Mouse (Mus musculus) lung, embryonic 15.5 days (tissue): ENCODE measurements around the gene Dlgap3. TPM values are rescaled to one million over a fixed set of nuclear protein-coding genes. Genes with fewer than 3 reads are reported as not detected.

Source experiments
- ATAC-seq: fragments of 200-750 bp; cut with Nextera tagmentation; 2 replicates; pipeline ENCODE4 v1.8.0; 2017; ENCODE audit warnings: moderate number of reproducible peaks, borderline replicate concordance; ENCODE audit not compliant: low FRiP score, low TSS enrichment; ENCODE audit errors: extremely low read depth
- H3K27ac ChIP-seq: fragments of 300-500 bp; sonication (generic); 2 replicates; pipeline ENCODE4 v1.5.1; 2015; ENCODE audit warnings: moderate library complexity, mild to moderate bottlenecking, inconsistent platforms
- H3K27me3 ChIP-seq: fragments of 300-500 bp; sonication (generic); 2 replicates; pipeline ENCODE4 v1.6.1; 2015; ENCODE audit warnings: inconsistent platforms
- H3K36me3 ChIP-seq: fragments of 300-500 bp; sonication (generic); 2 replicates; pipeline ENCODE4 v1.6.1; 2015; ENCODE audit warnings: inconsistent platforms
- H3K4me1 ChIP-seq: fragments of 300-500 bp; sonication (generic); 2 replicates; pipeline ENCODE4 v1.6.1; 2015; ENCODE audit warnings: inconsistent platforms
- H3K4me2 ChIP-seq: fragments of 300-500 bp; sonication (generic); 2 replicates; pipeline ENCODE4 v1.6.1; 2015; ENCODE audit warnings: inconsistent platforms, mild to moderate bottlenecking, moderate library complexity
- H3K4me3 ChIP-seq: fragments of 300-500 bp; sonication (generic); 2 replicates; pipeline ENCODE4 v1.5.1; 2015; ENCODE audit warnings: mild to moderate bottlenecking, inconsistent platforms
- H3K9ac ChIP-seq: fragments of 300-500 bp; sonication (generic); 2 replicates; pipeline ENCODE4 v1.6.1; 2015; ENCODE audit warnings: inconsistent platforms
- H3K9me3 ChIP-seq: fragments of 300-500 bp; sonication (generic); 2 replicates; pipeline ENCODE4 v1.6.1; 2016; ENCODE audit warnings: inconsistent platforms
- WGBS: fragments of 180-500 bp; shearing (Covaris S2); methylation state at CpG from one replicate; pipeline ENCODE4 v1.1.7; 2015; 5-methylcytosine and 5-hydroxymethylcytosine counted together
- polyA plus RNA-seq: library from polyadenylated mRNA; unstranded; fragments of >200 nt; fragmentation: Nextera tagmentation; extraction: Ambion mirVana; gene quantifications from 2 replicates; pipeline ENCODE4 v1.2.1, GENCODE M21; 2015

Dlgap3 gene
- polyA plus RNA-seq, 1 experiment from 2014 or later: 0.75 TPM

GRCm38 (mm10) chr4:127167096-127167495 is 1.9 kb upstream of the Dlgap3 start:
- Histone ChIP-seq H3K27me3 (peaks cover 56% of the 10 kb centered on the region), H3K27ac (no peak overlapping the region), H3K9me3 (no peaks in the 10 kb centered on the region), H3K4me2 (no peak overlapping the region), H3K9ac (no peak overlapping the region), H3K4me1 (peaks cover 17% of the 10 kb centered on the region; the same call in 1 of the 2 replicates), H3K36me3 (no peaks in the 10 kb centered on the region), H3K4me3 (no peak overlapping the region)
- ATAC-seq: no peak
- 66% methylated on average over 5 of the region's 5 CpGs for WGBS

GRCm38 (mm10) chr4:127167731-127168130 is 1.3 kb upstream of the Dlgap3 start:
- H3K4me3 ChIP-seq: peak overlapping the region; percentile 70
- no peak for ATAC-seq
- H3K27me3 ChIP-seq: peaks cover 62% of the 10 kb centered on the region
- no peak overlapping the region for H3K9ac ChIP-seq
- no peak overlapping the region for H3K27ac ChIP-seq
- no peaks in the 10 kb centered on the region for H3K9me3 ChIP-seq
- 20% methylated on average over 8 of the region's 8 CpGs for WGBS
- no peaks in the 10 kb centered on the region for H3K36me3 ChIP-seq
- peaks cover 17% of the 10 kb centered on the region; the same call in 1 of the 2 replicates for H3K4me1 ChIP-seq
- peak overlapping the region; percentile 100 for H3K4me2 ChIP-seq

GRCm38 (mm10) chr4:127168211-127168913 is 642 bp upstream of the Dlgap3 start:
- no peaks in the 10 kb centered on the region for H3K9me3 ChIP-seq
- H3K27ac ChIP-seq: no peak overlapping the region
- peak; percentile 62 for ATAC-seq
- under 1% methylated on average over 39 of the region's 39 CpGs for WGBS
- H3K4me2 ChIP-seq: peak overlapping the region; percentile 100
- peak overlapping the region; percentile 70 for H3K4me3 ChIP-seq
- no peaks in the 10 kb centered on the region for H3K36me3 ChIP-seq
- H3K4me1 ChIP-seq: peaks cover 17% of the 10 kb centered on the region; the same call in 1 of the 2 replicates
- peak overlapping the region; percentile 40 for H3K9ac ChIP-seq
- H3K27me3 ChIP-seq: peaks cover 64% of the 10 kb centered on the region

GRCm38 (mm10) chr4:127169346-127170221 is 580 bp downstream of the Dlgap3 start:
- H3K4me3 ChIP-seq: peak overlapping the region; percentile 70
- H3K4me1 ChIP-seq: peaks cover 17% of the 10 kb centered on the region; the same call in 1 of the 2 replicates
- H3K4me2 ChIP-seq: peak overlapping the region; percentile 100
- ATAC-seq: peak; percentile 43
- peak overlapping the region; percentile 40 for H3K9ac ChIP-seq
- H3K27ac ChIP-seq: no peak overlapping the region
- no peaks in the 10 kb centered on the region for H3K36me3 ChIP-seq
- H3K27me3 ChIP-seq: peaks cover 64% of the 10 kb centered on the region
- no peaks in the 10 kb centered on the region for H3K9me3 ChIP-seq
- WGBS: 4% methylated on average over 51 of the region's 51 CpGs

GRCm38 (mm10) chr4:127170866-127171265 is 1.9 kb downstream of the Dlgap3 start:
- Histone ChIP-seq H3K4me3 (no peak overlapping the region), H3K36me3 (no peaks in the 10 kb centered on the region), H3K27ac (no peak overlapping the region), H3K4me1 (peaks cover 17% of the 10 kb centered on the region; the same call in 1 of the 2 replicates), H3K27me3 (peaks cover 64% of the 10 kb centered on the region), H3K9ac (no peak overlapping the region), H3K9me3 (no peaks in the 10 kb centered on the region), H3K4me2 (no peak overlapping the region)
- 39% methylated on average over 5 of the region's 5 CpGs for WGBS
- no peak for ATAC-seq

GRCm38 (mm10) chr4:127171341-127171905 is 2.4 kb downstream of the Dlgap3 start:
- WGBS: 47% methylated on average over 4 of the region's 4 CpGs

GRCm38 (mm10) chr4:127172119-127172518 is 3.1 kb downstream of the Dlgap3 start:
- Histone ChIP-seq H3K4me1 (peaks cover 17% of the 10 kb centered on the region; the same call in 1 of the 2 replicates), H3K36me3 (no peaks in the 10 kb centered on the region), H3K4me2 (no peak overlapping the region), H3K9ac (no peak overlapping the region), H3K9me3 (no peaks in the 10 kb centered on the region), H3K4me3 (no peak overlapping the region), H3K27ac (no peak overlapping the region), H3K27me3 (peaks cover 56% of the 10 kb centered on the region)
- 28% methylated on average over 7 of the region's 7 CpGs for WGBS
- ATAC-seq: no peak

More at GRCm38 (mm10) chr4:127171341-127171905, 2.4 kb downstream of the Dlgap3 start:
- Histone ChIP-seq H3K4me2 (no peak overlapping the region), H3K36me3 (no peaks in the 10 kb centered on the region), H3K9me3 (no peaks in the 10 kb centered on the region), H3K4me1 (peaks cover 17% of the 10 kb centered on the region; the same call in 1 of the 2 replicates), H3K4me3 (no peak overlapping the region), H3K27me3 (peaks cover 63% of the 10 kb centered on the region), H3K27ac (no peak overlapping the region), H3K9ac (no peak overlapping the region)
- ATAC-seq: no peak

- Histone ChIP-seq H3K27ac (no peak overlapping the region), H3K9ac (no peak overlapping the region), H3K9me3 (no peaks in the 10 kb centered on the region), H3K4me2 (no peak overlapping the region), H3K4me1 (peaks cover 17% of the 10 kb centered on the region; the same call in 1 of the 2 replicates), H3K36me3 (no peaks in the 10 kb centered on the region), H3K27me3 (peaks cover 51% of the 10 kb centered on the region), H3K4me3 (no peak overlapping the region)
- no peak for ATAC-seq
- WGBS: 54% methylated on average over 4 of the region's 4 CpGs
Measured at GRCm38 (mm10) chr4:127172614-127173013, 3.6 kb downstream of the Dlgap3 start.

GRCm38 (mm10) chr4:127173461-127173860 is 4.5 kb downstream of the Dlgap3 start:
- peaks cover 47% of the 10 kb centered on the region for H3K27me3 ChIP-seq

GRCm38 (mm10) chr4:127174075-127174899 is 5.3 kb downstream of the Dlgap3 start:
- Histone ChIP-seq H3K4me1 (peaks cover 5% of the 10 kb centered on the region; the same call in 1 of the 2 replicates), H3K4me2 (no peak overlapping the region), H3K9me3 (no peaks in the 10 kb centered on the region), H3K4me3 (no peak overlapping the region), H3K27ac (no peak overlapping the region), H3K9ac (no peak overlapping the region), H3K27me3 (peaks cover 47% of the 10 kb centered on the region), H3K36me3 (no peaks in the 10 kb centered on the region)
- 54% methylated on average over 8 of the region's 8 CpGs for WGBS
- no peak for ATAC-seq

More at GRCm38 (mm10) chr4:127173461-127173860, 4.5 kb downstream of the Dlgap3 start:
- H3K4me1 ChIP-seq: peaks cover 10% of the 10 kb centered on the region; the same call in 1 of the 2 replicates
- H3K36me3 ChIP-seq: no peaks in the 10 kb centered on the region
- H3K4me3 ChIP-seq: no peak overlapping the region
- no peak for ATAC-seq
- no peak overlapping the region for H3K9ac ChIP-seq
- no peaks in the 10 kb centered on the region for H3K9me3 ChIP-seq
- H3K4me2 ChIP-seq: no peak overlapping the region
- H3K27ac ChIP-seq: no peak overlapping the region
- 3% methylated on average over 8 of the region's 8 CpGs for WGBS

GRCm38 (mm10) chr4:127174900-127175278 is 5.9 kb downstream of the Dlgap3 start:
- Histone ChIP-seq H3K27me3 (peaks cover 45% of the 10 kb centered on the region), H3K27ac (no peak overlapping the region), H3K9me3 (no peaks in the 10 kb centered on the region), H3K4me3 (no peak overlapping the region), H3K4me2 (no peak overlapping the region), H3K4me1 (no peaks in the 10 kb centered on the region), H3K9ac (no peak overlapping the region), H3K36me3 (no peaks in the 10 kb centered on the region)
- no peak for ATAC-seq
- 57% methylated on average over 4 of the region's 4 CpGs for WGBS
